Mouse (Mus musculus): ENCODE results near the gene Rps16.

DNA sequence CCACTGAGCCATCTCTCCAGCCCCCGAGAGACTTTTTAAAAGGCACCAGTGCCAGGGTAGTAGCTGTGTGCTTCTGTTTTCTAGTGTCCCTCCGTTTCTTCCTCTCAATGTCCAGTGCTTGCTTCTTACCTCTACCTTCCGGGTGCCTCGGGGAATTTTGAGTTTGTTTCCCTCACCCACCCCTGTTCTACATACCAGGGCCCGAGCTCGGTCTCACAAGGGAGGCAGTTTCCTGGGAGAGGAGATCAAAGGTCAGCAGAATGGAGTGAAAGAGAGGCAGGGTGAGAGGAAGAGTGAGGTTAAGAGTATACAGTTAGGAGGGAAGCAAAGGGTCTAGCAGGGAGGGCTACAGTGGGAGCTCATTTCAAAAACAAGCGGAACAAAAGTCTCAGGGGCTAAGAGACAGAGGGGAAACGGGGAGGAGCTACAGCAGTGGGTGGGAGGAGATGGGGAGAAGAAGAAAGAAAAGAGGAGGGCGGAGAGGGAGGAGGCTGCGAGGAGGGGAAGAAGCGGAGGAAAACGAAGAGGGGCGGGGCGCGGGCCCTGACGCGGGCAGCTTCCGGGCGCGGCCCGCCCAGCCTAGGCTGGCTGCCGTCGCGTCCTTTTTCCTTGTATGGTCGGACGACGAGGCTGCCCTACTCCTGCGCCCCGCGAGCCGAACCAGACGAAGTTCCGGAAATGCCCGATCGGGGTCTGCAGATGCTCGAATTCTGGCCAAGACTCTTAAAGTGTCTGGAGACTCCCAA, 24.9 kb downstream of the Rps16 start:
- no peak for TF ChIP-seq CTCF (IDR thresholded peaks at IDR 0.05)
- TF ChIP-seq EP300 (IDR thresholded peaks at IDR 0.05): no peak; the same call in 1 of the 2 replicates

All from lung, postnatal 0 days (tissue).